Mouse (Mus musculus): ENCODE results near the gene Btbd2. TPM values are rescaled to one million over a fixed set of nuclear protein-coding genes. Genes with fewer than 3 reads are reported as not detected.

Btbd2 gene
- polyA plus RNA-seq, 1 experiment from 2014 or later = 10.7 TPM

- peak overlapping the region; percentile 60 for H3K27ac ChIP-seq (ENCODE audit: low read depth)
- TF ChIP-seq EP300 (IDR thresholded peaks at IDR 0.05; ENCODE audit: low read depth) = no peak
- peaks cover 18% of the 10 kb centered on the region for H3K36me3 ChIP-seq (replicated peaks; ENCODE audit: insufficient read depth, low read length)
- peaks cover 12% of the 10 kb centered on the region; the same call in 1 of the 2 replicates for H3K4me1 ChIP-seq (ENCODE audit: insufficient read depth)
- H3K9ac ChIP-seq (replicated peaks) = no peak overlapping the region
- H3K27me3 ChIP-seq (ENCODE audit: insufficient read depth, low read length) = no peaks in the 10 kb centered on the region
- DNase-seq (no peak), ATAC-seq (no peak)
- H3K4me2 ChIP-seq (ENCODE audit: low read depth, low read length) = no peak overlapping the region
- WGBS (ENCODE audit: insufficient replicate concordance) = 44% methylated on average over 9 of the region's 9 CpGs
- no peak overlapping the region for H3K4me3 ChIP-seq (ENCODE audit: low read depth, low read length)
- no peaks in the 10 kb centered on the region for H3K9me3 ChIP-seq (ENCODE audit: low read length)
Observed at GRCm38 (mm10) chr10:80618181-80618580, 38.7 kb downstream of the Btbd2 start.

- Histone ChIP-seq H3K27me3 (ENCODE audit: insufficient read depth, low read length) (no peaks in the 10 kb centered on the region), H3K9ac (replicated peaks) (no peak overlapping the region), H3K4me1 (ENCODE audit: insufficient read depth) (peaks cover 6% of the 10 kb centered on the region; the same call in 1 of the 2 replicates), H3K4me3 (ENCODE audit: low read depth, low read length) (no peak overlapping the region), H3K9me3 (ENCODE audit: low read length) (no peaks in the 10 kb centered on the region), H3K4me2 (ENCODE audit: low read depth, low read length) (no peak overlapping the region), H3K36me3 (replicated peaks; ENCODE audit: insufficient read depth, low read length) (peaks cover 24% of the 10 kb centered on the region), H3K27ac (ENCODE audit: low read depth) (no peak overlapping the region)
- DNase-seq (no peak), ATAC-seq (no peak)
- WGBS (ENCODE audit: insufficient replicate concordance) = 75% methylated on average over 6 of the region's 6 CpGs
- TF ChIP-seq CTCF (IDR thresholded peaks at IDR 0.05; ENCODE audit: low read depth) (no peak), EP300 (IDR thresholded peaks at IDR 0.05; ENCODE audit: low read depth) (no peak)
Observed at GRCm38 (mm10) chr10:80614351-80614750, 42.5 kb downstream of the Btbd2 start.

GRCm38 (mm10) chr10:80613821-80614220, 43.0 kb downstream of the Btbd2 start:
- Histone ChIP-seq H3K4me3 (ENCODE audit: low read depth, low read length) (no peak overlapping the region), H3K4me2 (ENCODE audit: low read depth, low read length) (no peak overlapping the region), H3K27me3 (ENCODE audit: insufficient read depth, low read length) (no peaks in the 10 kb centered on the region), H3K9me3 (ENCODE audit: low read length) (no peaks in the 10 kb centered on the region), H3K4me1 (ENCODE audit: insufficient read depth) (peaks cover 6% of the 10 kb centered on the region; the same call in 1 of the 2 replicates), H3K27ac (ENCODE audit: low read depth) (no peak overlapping the region), H3K36me3 (replicated peaks; ENCODE audit: insufficient read depth, low read length) (peaks cover 29% of the 10 kb centered on the region), H3K9ac (replicated peaks) (no peak overlapping the region)
- ATAC-seq (no peak), DNase-seq (no peak)
- TF ChIP-seq CTCF (IDR thresholded peaks at IDR 0.05; ENCODE audit: low read depth) (0 out of 2 replicates have a peak, but pooled peaks have one; percentile 10), EP300 (IDR thresholded peaks at IDR 0.05; ENCODE audit: low read depth) (no peak)
- WGBS (ENCODE audit: insufficient replicate concordance) = 82% methylated on average over 3 of the region's 3 CpGs

DNA sequence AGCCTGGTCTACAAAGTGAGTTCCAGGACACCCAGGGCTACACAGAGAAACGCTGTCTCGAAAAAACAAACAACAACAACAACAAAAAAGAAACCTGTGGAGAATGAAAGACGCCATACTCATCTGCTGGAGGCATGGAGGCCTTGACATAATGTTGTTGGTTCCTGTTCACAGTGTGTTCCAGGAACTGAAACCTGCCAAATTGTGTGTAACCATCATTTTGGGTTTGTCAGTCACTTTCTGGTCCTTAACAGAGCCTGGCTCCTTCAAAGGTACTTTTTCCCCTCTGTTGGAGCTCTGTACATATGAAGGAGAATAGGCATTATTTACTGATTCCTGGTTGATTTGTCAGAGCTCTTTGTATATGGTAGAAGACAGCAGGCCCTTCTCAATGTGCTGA, 45.0 kb downstream of the Btbd2 start:
- no peak for TF ChIP-seq EP300 (IDR thresholded peaks at IDR 0.05; ENCODE audit: low read depth)
- TF ChIP-seq CTCF (IDR thresholded peaks at IDR 0.05; ENCODE audit: low read depth) = no peak
- ATAC-seq (no peak), DNase-seq (no peak)
- Histone ChIP-seq H3K4me2 (ENCODE audit: low read depth, low read length) (no peak overlapping the region), H3K27ac (ENCODE audit: low read depth) (peak overlapping the region; percentile 35; the same call in 1 of the 2 replicates), H3K4me1 (ENCODE audit: insufficient read depth) (peaks cover 3% of the 10 kb centered on the region; the same call in 1 of the 2 replicates), H3K36me3 (replicated peaks; ENCODE audit: insufficient read depth, low read length) (peaks cover 47% of the 10 kb centered on the region), H3K4me3 (ENCODE audit: low read depth, low read length) (no peak overlapping the region), H3K9ac (replicated peaks) (no peak overlapping the region), H3K27me3 (ENCODE audit: insufficient read depth, low read length) (no peaks in the 10 kb centered on the region), H3K9me3 (ENCODE audit: low read length) (no peaks in the 10 kb centered on the region)
- WGBS (ENCODE audit: insufficient replicate concordance) = 74% methylated on average over 3 of the region's 3 CpGs

GRCm38 (mm10) chr10:80611024-80611423, 45.8 kb downstream of the Btbd2 start:
- no peak overlapping the region for H3K4me3 ChIP-seq (ENCODE audit: low read depth, low read length)
- no peak overlapping the region for H3K9ac ChIP-seq (replicated peaks)
- 39% methylated on average over 4 of the region's 4 CpGs for WGBS (ENCODE audit: insufficient replicate concordance)
- peaks cover 54% of the 10 kb centered on the region for H3K36me3 ChIP-seq (replicated peaks; ENCODE audit: insufficient read depth, low read length)
- DNase-seq (peak; percentile 75), ATAC-seq (peak; percentile 58)
- H3K4me2 ChIP-seq (ENCODE audit: low read depth, low read length) = no peak overlapping the region
- H3K4me1 ChIP-seq (ENCODE audit: insufficient read depth) = peaks cover 3% of the 10 kb centered on the region; the same call in 1 of the 2 replicates
- H3K9me3 ChIP-seq (ENCODE audit: low read length) = no peaks in the 10 kb centered on the region
- no peak for TF ChIP-seq EP300 (IDR thresholded peaks at IDR 0.05; ENCODE audit: low read depth)
- peak; percentile 88 for TF ChIP-seq CTCF (IDR thresholded peaks at IDR 0.05; ENCODE audit: low read depth)
- H3K27me3 ChIP-seq (ENCODE audit: insufficient read depth, low read length) = no peaks in the 10 kb centered on the region
- H3K27ac ChIP-seq (ENCODE audit: low read depth) = peak overlapping the region; percentile 16; the same call in 1 of the 2 replicates

DNA sequence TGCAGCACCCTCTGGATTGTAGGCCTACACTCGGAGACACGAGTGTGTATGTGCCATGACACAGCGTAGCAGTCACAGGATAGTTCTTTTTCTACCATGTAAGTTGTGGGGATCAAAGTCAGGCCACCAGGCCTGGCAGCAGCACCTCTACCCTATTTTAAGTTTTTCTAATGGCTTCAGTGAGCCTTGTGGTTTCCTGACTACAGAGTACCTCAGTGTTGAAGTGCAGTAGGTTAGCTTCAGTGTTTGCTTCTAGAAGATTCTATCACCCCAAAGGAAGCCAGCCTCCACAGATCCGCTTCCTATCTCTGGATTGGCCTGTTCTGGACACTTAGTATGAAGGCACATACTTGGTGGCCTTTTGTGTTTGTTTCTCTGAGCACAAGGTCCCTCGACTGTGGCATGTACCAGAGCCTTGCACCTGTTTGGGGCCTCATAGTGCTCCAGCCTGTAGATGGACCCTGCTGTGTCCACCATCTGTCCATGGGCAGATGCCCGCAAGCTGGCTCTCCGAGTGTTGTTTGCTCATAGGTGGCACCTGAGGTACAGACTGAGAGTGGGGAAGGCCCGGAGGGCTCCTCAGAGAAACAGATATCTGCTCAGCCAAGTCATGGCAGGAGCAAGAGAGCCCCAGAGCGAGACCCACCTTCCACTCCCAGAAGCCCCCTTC, 46.6 kb downstream of the Btbd2 start:
- H3K9me3 ChIP-seq (ENCODE audit: low read length) = no peaks in the 10 kb centered on the region
- no peak for TF ChIP-seq CTCF (IDR thresholded peaks at IDR 0.05; ENCODE audit: low read depth)
- no peak for TF ChIP-seq EP300 (IDR thresholded peaks at IDR 0.05; ENCODE audit: low read depth)
- H3K4me1 ChIP-seq (ENCODE audit: insufficient read depth) = peaks cover 3% of the 10 kb centered on the region; the same call in 1 of the 2 replicates
- peak overlapping the region; percentile 16; the same call in 1 of the 2 replicates for H3K27ac ChIP-seq (ENCODE audit: low read depth)
- WGBS (ENCODE audit: insufficient replicate concordance) = 75% methylated on average over 9 of the region's 9 CpGs
- no peak overlapping the region for H3K4me3 ChIP-seq (ENCODE audit: low read depth, low read length)
- ATAC-seq (no peak), DNase-seq (no peak)
- H3K4me2 ChIP-seq (ENCODE audit: low read depth, low read length) = no peak overlapping the region
- H3K9ac ChIP-seq (replicated peaks) = no peak overlapping the region
- H3K27me3 ChIP-seq (ENCODE audit: insufficient read depth, low read length) = no peaks in the 10 kb centered on the region
- peaks cover 48% of the 10 kb centered on the region for H3K36me3 ChIP-seq (replicated peaks; ENCODE audit: insufficient read depth, low read length)

Measured in liver, postnatal 0 days (tissue).